Mouse (Mus musculus) heart, postnatal 25 days (tissue): ENCODE results near the gene B3galt4. TPM values are rescaled to one million over a fixed set of nuclear protein-coding genes. Genes with fewer than 3 reads are reported as not detected.

Source experiments
- DNase-seq: peaks from one replicate; pipeline ENCODE4 v3.0.0; 2022; ENCODE audit warnings: low spot score
- intact Hi-C: fragments of 180-260 bp; cut with DNase I; formaldehyde crosslinking; loops from one replicate; pipeline ENCODE4 v1.15.1; 2025
- total RNA-seq, 2 experiments: library from RNA; stranded (reverse); gene quantifications; 2 replicates each; pipeline ENCODE4 v1.2.3; 2021

The B3galt4 gene
- total RNA-seq, 2 experiments from 2014 or later = 1.7 to 1.9 TPM

DNA sequence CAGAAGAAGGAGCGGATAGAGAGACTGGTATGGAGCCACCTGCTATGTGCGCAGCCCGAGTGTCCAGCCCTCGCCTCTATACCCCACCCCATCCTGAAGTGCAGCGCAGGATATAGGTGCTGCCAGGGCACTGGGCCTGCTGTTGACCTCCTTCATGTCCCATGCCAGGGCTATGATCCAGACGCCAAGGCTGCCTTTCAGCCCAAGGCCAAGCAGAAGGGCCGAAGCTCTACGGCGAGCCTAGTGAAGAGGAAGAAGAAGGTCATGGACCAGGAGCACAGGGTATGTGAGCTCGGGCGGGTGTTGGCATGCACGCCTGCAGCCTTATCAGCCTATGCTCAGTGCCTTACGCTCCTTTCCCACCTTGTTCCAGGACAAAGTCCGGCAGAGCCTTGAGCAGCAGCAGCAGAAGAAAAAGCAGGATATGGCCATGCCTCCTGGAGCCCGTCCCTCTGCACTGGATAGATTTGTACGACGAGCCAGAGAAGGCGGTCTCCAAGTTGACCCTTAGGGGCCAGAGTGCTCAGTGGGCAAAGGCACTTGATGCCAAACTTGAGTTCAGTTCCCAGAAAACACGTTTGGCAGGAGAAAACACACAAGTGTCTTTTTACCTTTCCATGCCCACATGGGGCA lies 2.3 kb downstream of the B3galt4 start:
- no peak for DNase-seq
- intact Hi-C loops = no loop called here

DNA sequence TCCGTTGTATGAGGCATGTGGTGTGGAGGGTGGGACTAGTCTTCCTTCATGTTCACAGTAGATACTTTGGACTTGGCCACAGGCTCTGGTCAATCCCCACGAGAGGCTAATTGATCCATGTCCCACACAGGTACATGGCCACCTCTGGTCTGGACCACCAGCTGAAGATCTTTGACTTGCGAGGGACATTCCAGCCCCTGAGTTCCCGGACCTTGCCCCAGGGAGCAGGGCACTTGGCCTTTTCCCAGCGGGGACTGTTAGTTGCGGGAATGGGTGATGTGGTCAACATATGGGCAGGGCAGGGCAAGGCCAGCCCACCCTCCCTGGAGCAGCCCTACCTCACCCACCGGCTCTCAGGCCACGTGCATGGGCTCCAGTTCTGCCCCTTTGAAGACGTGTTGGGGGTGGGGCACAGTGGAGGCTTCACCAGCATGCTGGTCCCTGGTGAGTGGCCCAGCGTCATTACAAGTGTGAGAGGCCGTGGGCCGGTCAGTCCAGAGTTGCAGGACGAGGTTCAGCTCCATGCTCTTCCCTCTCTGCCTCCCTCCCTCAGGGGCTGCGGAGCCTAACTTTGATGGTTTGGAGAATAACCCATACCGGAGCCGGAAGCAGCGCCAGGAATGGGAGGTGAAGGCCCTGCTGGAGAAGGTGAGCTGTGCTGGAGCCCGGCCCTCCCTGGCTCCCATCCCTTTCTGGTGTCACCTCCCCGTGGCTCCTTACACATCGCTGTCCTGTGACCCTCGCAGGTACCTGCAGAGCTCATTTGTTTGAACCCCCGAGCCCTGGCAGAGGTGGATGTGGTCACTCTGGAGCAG lies 3.0 kb downstream of the B3galt4 start:
- intact Hi-C loops = no loop called here
- DNase-seq = no peak

DNA sequence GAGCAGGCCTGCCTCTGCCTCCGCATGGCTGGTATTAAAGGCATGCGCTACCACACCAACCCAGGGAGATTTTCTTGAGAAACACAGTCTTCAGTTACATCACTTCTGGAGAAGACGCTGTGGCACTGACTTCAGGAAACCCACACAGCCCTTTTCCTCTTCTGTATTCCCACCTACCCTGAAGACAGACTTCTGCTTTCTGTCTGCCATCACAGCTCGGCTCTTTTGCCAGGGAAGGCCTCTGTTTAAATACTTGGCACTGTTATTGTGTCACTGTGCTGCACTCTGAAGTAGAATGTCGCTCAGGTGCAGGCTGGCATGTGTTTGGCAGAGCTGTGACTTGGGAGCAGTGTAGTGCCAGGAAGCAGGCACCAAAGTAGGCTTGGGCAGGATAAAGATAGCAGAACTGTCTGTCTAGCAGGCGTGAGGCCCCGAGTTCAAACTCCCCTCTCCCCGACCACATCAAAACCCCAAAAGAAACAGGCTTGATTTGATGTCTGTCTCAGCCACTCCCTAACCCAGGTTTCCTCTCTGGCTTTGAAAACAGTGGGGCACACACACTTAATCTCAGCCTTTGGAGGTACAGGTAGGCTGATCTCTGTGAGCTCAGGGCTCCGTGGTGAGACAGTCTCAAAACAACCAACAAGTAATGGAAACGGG lies 3.7 kb downstream of the B3galt4 start:
- intact Hi-C loops = no loop called here
- DNase-seq = no peak

DNA sequence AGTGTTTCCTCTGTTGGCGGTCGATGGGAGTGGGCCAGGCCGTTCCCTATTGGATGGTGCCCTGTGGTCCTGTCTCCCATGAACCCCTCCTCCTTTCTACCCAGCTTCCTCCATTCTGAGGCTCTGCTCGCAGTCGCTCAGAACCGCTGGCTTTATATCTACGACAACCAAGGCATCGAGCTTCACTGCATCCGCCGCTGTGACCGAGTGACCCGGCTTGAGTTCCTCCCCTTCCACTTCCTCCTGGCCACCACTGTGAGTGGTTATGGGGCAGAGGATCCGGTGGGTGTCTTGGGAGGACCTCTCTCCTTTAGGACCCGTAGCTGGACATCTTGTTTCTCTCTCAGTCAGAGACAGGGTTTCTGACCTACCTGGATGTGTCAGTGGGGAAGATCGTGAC lies 7.8 kb downstream of the B3galt4 start:
- no peak for DNase-seq
- intact Hi-C loops = no loop called here

DNA sequence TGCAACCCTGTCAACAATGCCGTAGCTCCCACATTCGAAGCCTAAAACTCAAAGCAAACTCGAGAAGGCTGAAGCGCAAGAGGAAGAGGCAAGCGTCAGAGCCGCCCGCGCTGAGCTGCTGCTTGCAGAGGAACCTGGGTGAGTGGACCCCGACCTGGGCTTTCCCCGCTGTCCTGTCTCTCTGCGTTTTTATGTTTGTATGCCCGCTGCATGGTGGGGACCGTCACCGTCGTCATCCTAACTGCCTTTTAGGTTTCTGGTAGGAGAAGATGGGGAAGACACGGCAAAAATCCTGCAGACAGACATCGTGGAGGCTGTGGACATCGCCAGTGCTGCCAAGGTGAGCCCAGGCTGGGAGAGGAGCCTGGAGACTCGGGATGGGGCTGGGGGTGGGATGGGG lies 9.9 kb downstream of the B3galt4 start:
- no peak for DNase-seq
- intact Hi-C loops = no loop called here

DNA sequence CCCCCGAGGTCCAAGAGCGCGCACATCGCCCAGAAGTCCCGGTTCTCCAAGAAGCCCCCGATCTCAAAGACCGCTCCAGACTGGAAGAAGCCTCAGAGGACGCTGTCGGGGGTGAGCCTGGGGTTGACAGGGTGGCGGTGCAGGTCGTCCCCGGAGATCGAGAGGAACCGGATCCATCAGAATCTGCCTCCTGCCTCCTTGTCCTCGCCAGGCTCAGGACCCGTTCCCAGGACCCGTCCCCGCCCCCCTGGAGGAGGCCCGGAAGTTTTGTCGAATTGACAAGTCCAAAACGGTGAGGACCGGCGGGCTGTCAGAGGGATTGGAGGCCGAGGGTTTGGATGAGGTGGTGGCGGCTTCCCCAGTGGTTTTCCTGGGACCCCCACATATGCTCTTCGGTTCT lies 10.3 kb downstream of the B3galt4 start:
- DNase-seq = no peak
- intact Hi-C loops = loop anchor here (1.0 kb wide), 1 partner anchor 14 kb away; the partner anchor contains the start of gene Vps52

DNA sequence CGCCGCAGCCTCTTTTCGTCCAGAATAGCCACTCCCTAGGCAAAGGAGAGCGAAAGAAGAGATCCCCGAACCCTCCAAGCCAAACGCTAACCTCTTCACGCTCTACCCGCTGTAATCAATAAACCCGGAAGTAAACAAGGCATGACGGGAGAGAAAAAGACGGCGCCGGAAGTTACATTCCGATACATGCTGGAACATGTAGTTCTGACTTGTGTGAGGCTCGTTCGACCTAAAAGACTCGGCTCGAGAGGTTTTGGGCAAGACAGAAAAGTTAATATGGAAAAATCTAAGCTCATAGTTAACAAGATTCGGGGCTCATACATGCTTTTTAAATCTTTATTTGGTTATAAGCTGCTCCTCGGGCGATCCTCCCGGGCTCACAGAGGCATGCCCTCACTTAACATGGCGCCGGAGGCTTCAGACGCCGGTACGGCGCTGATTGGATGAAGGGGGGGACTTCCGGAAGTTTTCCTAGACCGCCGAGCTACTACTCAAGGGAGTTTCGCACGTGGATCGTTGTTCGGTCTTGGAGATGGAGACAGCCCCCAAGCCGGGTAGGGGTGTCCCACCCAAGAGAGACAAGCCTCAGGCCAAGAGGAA lies 11.0 kb downstream of the B3galt4 start, which contains the start of the genes Pfdn6 and Wdr46:
Gene Pfdn6, minus strand, starts transcription at position 138 of the 600 bp plus-strand sequence.
Gene Wdr46, plus strand, starts transcription at position 455 of the 600 bp plus-strand sequence.
- intact Hi-C loops = loop anchor here (1.0 kb wide), 1 partner anchor 15 kb away; the partner anchor contains the start of gene Vps52
- DNase-seq = peak; percentile 71

DNA sequence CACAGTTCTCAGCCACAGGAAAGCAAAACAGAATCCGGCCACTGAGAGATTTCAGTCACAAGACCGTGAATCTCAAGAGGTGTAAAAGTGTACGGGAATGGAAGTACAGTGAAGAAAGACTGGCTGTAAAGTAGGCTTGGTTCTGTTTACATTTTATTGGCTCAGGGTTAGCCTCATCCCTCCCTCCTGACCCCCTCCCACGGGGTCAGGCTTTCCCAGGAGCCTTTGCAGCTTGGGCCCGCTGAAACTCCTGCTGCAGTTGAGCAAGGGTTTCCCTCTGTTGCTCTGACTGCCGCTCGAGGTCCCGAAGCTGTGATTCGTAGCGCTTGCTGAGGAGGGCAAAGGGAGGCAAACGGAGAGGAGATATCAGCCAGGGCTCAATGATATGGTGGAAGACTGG lies 12.5 kb downstream of the B3galt4 start:
- no peak for DNase-seq

DNA sequence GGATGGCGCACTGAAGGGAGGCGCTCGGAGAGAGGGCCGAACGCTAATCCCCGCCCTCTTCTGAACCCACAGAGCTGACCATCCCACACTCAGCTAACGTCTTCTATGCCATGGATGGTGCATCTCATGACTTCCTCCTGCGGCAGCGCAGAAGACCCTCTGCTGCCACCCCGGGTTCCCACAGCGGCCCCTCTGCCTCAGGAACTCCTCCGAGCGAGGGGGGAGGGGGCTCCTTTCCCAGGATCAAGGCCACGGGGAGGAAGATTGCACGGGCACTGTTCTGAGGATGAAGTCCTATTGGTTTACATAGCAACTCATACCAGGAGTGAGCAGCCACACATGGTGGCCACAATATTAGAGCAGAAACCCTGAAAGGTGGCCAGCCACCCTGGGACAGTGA lies 14.3 kb downstream of the B3galt4 start:
- intact Hi-C loops = no loop called here
- DNase-seq = no peak

More for the DNA sequence above, 12.5 kb downstream of the B3galt4 start:
- intact Hi-C loops = no loop called here

DNA sequence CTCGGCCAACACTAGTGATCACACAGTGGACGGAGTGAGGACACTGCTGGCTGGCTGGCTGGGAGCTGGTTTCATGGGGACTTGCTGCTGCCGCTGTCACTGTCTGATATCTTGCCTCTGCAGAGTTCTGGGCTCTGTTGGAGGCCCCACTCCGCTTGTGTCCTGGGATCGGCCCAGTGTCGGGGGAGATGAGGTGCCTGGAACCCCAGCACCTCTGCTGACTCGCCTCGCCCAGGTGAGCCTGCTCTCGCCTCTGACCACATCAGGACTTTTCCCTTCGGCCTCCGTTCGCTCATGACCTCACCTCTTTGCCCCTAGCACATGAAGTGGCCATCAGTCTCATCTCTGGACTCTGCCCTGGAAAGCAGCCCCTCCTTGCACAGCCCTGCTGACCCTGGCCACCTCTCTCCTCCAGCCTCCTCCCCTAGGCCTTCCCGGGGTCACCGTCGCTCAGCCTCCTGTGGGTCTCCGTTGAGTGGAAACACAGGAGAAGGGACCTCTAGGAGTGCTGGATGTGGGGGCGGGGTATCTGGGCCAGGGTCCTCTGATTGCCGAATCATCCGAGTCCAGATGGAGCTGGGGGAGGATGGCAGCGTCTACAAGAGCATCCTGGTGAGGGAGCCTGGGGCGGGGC lies 15.7 kb downstream of the B3galt4 start:
- intact Hi-C loops = no loop called here
- no peak for DNase-seq

DNA sequence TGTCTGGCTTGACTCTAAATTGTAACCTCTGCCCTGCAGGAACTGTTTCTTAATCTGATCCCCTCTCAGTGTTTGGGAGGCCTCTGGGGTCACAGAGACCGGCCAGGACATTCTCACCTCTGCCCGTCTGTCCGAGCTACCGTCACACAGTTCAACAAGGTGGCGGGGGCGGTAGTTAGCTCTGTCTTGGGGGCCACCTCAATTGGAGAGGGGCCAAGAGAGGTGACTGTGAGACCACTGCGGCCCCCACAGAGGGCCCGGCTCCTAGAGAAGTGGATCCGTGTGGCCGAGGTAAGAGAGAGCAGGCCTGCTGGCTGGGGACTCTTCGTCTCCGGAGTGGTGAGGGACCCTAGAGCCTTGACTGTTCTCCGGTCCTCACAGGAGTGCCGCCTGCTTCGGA lies 18.3 kb downstream of the B3galt4 start:
- intact Hi-C loops = no loop called here
- DNase-seq = no peak

DNA sequence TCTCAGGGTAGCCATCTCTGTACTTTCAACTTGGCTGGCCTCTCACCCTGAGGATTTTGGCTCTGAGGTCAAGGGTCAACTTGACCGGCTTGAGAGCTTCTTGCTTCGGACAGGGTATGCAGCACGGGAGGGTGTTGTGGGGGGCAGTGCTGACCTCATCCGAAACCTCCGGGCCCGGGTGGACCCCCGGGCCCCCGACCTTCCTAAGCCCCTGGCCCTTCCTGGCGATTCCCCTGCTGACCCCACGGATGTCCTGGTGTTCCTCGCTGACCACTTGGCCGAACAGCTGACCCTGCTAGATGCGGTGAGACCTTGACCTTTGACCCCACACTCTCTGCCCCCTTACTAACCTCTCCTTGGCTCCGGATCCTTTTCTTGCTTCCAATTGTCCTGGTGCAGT lies 18.8 kb downstream of the B3galt4 start:
- no peak for DNase-seq
- intact Hi-C loops = no loop called here

DNA sequence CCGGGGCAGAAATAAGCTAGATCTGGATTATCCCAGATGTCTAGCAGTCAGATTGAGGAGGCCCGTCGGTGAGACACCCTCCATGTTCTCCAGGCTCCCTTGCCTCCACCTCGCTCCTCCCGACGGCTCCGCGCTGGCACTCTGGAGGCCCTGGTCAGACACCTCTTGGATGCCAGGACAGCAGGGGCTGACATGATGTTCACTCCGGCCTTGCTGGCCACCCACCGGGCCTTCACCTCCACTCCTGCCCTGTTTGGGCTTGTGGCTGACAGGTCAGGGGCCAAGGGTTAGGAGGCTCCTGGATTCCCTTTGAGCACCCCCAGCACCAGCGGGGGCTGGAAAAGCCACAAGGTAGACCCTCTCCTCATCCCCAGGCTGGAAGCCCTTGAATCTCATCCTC lies 19.3 kb downstream of the B3galt4 start:
- intact Hi-C loops = no loop called here
- no peak for DNase-seq

DNA sequence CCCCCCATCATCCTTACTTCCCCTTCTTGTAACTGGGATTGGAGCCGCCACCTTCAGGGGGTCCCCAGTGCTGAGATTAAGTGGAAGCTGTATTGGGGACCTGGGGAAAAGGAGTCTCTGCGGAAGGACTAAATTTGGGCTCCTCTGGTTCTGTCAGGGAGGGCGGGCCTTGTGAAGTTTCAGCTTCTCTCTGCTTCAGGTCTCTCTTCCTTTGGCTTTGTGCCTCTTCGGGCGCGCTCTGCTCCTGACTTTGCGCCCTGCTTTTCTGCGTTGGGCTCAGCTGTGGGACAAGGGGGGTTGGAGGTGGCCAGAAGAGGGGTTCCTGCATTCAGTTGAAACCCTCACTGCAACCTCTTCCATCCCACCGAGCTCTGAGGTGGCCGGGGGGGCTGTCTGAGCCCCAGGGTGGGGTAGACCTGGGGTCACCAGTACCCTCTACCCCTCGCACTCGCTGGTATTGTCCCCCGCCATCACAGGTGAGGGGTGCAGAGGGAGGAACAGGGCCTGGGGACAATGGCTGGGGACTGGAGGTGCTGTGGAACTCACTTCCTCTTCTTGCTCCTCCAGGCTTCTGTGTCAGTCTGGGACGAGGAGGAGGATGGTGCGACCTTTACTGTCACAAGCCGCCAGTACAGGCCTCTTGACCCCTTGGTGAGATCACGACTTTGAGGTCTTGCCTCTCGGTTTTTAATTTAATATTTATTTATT lies 20.0 kb downstream of the B3galt4 start:
- no peak for DNase-seq
- intact Hi-C loops = no loop called here

DNA sequence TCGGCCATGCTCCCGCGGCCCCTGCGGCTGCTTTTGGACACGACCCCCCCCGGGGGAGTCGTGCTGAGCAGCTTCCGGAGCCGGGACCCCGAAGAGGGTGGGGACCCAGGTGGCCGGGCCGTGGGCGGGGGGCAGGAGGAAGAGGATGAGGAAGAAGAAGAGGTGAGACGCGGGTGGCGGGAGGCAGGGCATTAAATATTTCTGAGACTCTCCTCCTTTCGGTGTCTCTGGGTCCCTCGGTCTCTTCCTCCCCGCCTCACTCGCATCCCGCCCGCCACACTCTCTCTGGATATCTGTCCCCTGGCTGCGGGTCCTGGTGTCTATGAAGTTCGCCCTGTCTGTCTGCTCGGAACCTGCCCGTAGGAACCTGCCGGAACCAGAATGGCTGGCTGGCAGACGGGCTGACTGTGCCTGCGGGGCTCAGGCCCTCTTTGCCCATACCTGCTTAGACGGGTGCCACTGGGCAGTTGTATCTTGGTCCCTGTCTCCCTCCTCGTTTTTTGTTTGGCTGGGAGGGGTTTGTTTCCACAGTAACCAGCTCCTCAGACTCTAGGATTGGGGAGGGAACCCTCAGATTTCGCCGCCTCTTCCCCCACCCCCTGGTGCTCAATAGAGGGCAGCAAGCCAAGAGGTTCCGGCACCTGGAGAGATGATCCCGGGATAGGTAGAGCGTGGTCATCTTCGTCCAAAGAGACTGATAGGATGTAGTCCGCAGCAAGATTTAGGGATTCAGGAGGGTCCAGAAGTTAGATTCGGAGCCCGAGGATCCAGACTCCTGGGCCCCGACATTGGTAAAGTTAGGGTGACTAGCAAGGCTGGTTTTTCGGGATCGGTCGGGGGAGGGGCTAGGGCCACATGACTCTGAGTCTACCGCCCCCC lies 20.8 kb downstream of the B3galt4 start:
- peak; percentile 35 for DNase-seq

DNA sequence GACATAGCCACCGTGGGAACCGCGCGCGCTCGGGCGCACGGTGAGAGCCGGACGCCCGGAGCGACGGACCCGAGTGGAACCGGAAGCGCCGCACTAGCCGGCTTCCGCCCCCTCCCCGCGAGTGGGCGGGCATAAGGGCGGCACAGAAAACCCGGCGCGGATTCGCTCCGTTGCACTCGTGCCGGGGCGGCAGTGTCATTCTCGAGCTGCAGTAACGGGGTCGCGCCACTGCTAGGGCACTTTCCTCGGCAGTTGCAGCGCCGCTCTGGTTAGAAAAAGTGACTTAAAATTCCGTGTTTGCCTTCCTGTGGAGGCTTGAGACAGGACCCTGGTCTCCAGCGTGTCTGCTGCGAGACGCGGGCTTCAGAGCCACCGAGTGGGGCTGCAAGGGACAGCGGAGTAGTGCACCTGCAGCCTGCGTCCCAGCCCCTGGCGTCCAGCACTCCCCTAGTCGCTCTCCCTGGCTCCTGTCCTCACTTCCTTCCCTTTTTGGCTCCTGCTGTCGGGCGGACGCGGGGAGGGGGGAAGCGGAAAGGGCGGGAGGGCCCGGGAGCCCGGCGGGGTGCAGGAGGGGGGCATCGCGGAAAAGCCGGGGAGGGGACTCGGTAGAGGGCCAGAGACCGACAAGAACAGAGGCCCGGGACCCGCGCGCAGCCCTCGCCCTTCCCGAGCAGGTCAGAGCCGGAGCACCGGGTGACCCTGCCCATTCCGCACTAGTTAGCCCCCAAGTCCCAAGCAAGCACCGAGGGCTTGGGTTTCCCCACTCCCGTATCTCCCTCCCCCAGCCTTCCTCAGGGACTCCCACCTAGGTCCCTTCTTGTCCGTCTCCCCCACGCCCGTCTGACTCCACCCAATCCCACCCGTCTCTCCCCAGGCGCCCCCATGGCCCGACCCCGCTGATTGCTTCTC lies 21.7 kb downstream of the B3galt4 start, which contains the start of gene Rgl2:
Gene Rgl2, plus strand, starts transcription at position 173 of the 909 bp plus-strand sequence.
- intact Hi-C loops = no loop called here
- DNase-seq = peak; percentile 73

More for the DNA sequence above, 20.8 kb downstream of the B3galt4 start:
- intact Hi-C loops = no loop called here

DNA sequence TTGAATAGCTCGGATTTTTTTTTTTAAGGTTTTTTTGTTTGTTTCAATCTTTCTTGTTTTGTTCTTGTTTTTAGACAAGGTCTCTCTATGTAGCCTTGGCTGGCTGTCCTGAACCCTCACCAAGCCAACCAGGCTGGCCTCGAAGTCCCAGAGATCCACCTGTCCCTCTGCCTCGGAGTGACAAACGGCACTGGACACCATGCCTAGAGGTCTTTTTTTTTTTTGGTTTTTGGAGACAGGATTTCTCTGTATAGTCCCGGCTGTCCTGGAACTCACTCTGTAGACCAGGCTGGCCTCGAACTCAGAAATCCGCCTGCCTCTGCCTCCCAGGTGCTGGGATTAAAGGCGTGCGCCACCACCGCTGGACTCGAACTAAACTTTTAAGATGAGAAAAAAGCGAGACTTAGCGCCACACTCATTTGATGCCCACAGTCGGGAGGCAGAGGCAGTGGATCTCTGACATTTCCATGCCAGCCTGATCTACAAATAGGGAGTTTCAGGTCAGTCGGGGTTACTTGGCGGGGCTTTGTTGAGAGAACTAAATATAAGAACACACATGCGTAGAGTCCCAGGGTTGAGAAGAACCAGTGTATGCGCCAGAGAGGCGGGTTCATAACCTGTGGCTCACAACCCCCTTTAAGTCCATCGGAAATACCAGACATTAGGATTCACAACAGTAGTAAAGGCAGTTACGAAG lies 22.9 kb downstream of the B3galt4 start:
- DNase-seq = no peak
- intact Hi-C loops = no loop called here
